ENCODE assay signal across 11 mouse cellular contexts in the genomic region with DNA sequence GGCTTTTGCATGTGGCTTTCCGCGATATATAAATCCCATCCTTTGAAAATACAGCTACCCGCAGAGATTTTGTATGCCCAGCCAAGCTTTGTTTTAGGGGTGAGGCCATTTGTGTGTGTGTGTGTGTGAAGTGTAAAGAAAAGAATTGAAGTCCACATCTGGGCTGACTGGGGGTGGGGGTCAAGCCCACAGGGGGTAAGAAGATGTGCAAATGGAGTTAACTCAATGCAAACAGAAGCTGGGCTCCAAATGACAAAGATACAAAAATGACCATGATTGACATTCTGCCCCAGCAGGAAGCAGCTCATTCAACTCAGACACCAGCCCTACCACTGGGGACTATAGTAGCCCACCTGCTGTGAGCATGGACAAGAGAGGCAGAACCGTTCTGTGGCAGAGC.
"Had no signal": no experiment of that assay in that cellular context is flagged by ENCODE, and none has a peak within 500 bp of the region (broad histone marks: within the 10 kb centered on the region; RNA-seq: fewer than 3 reads in every experiment).

No protein-coding gene starts in this region.

- H3K27ac ChIP-seq: layer of hippocampus, adult 2 months; limb, embryonic 10.5 days; liver, embryonic 12.5 days; stomach, postnatal 0 days had no signal

- H3K36me3 ChIP-seq: limb, embryonic 10.5 days; liver, embryonic 12.5 days; neural tube, embryonic 15.5 days had no signal

- H3K4me2 ChIP-seq: liver, embryonic 12.5 days; lung, embryonic 14.5 days; neural tube, embryonic 15.5 days had no signal

- H3K9me3 ChIP-seq: limb, embryonic 10.5 days; liver, embryonic 12.5 days; neural tube, embryonic 15.5 days had no signal

- DNase-seq: kidney, postnatal 10 days; lung, embryonic 14.5 days; lung, postnatal 10 days; lung, postnatal 4 days; thymus, postnatal 4 days had no signal

- ATAC-seq: liver, embryonic 12.5 days had no signal

- H3K4me3 ChIP-seq: layer of hippocampus, adult 2 months; limb, embryonic 10.5 days; liver, embryonic 12.5 days; myocyte; neural tube, embryonic 15.5 days had no signal

- H3K9ac ChIP-seq: liver, embryonic 12.5 days; lung, embryonic 14.5 days; neural tube, embryonic 15.5 days had no signal

- H3K4me1 ChIP-seq: limb, embryonic 10.5 days; liver, embryonic 12.5 days had no signal
